Mouse (Mus musculus) adrenal gland, adult 18-20 months (tissue): ENCODE results near the gene Miga1. TPM values are rescaled to one million over a fixed set of nuclear protein-coding genes. Genes with fewer than 3 reads are reported as not detected.

ENCODE experiments used
- DNase-seq, 2 experiments: peaks; one replicate each; pipeline ENCODE4 v3.0.0; 2021 to 2022; ENCODE audit warnings: low spot score in 2 of 2
- long read RNA-seq, 2 experiments: library from polyadenylated mRNA; stranded (forward); transcript quantifications; one replicate each; pipeline ENCODE4 v2.0.0; 2021
- total RNA-seq, 2 experiments: library from RNA; stranded (reverse); gene quantifications; 1 replicate in 1 of 2; 2 replicates in 1 of 2; pipeline ENCODE4 v1.2.3; 2021

The Miga1 gene
- 1 to 10 TPM; 8.7 to 9.3 TPM for total RNA-seq
- long read RNA-seq, experiment 1, partial matches to known transcripts, result 0 of 5 reads
- long read RNA-seq, experiment 1, other reads (novel, unspliced or antisense), result 1 of 5 reads
- long read RNA-seq, experiment 2, full-length matches to known transcripts, result 6 of 10 reads
- long read RNA-seq, experiment 2, partial matches to known transcripts, result 0 of 10 reads
- long read RNA-seq, experiment 2, other reads (novel, unspliced or antisense), result 4 of 10 reads

DNA sequence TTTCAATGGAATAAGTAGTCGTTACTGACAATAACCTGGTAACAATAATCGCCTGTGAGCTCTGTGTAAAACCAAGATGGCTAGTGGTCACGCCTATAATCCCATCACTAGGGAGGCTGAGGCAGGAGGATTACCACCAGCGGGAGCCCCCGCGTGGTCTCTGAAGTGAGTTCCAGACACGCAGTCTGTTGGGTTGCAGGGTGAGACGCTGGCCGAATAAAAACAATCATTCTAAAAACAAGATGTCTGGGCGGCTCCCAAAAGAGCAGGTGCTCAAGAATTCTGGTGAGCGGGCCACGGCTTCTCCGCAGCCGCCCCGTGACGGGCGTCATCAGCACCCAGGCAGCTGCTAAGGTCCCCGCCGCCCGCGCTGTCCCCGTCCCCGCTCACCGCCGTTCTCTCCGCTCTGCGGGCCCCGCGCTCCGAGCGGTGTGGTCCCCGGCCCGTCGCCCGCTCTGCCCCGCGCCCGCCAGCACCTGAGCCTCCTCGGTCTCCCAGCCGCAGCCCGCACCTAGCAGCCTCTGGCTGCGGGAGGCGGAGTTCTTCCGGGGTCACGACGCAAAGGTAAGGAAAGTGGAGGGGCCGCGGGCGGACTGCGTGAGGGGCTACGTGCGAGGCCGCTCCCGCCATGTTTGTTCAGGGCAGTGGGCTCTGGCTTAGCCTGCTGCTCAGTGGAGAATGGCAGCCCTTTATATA lies at the start of gene Miga1:
Miga1 (minus strand) TSS at position 546 of the 696 bp plus-strand sequence.
- DNase-seq, result peak; percentile 60 to 61

DNA sequence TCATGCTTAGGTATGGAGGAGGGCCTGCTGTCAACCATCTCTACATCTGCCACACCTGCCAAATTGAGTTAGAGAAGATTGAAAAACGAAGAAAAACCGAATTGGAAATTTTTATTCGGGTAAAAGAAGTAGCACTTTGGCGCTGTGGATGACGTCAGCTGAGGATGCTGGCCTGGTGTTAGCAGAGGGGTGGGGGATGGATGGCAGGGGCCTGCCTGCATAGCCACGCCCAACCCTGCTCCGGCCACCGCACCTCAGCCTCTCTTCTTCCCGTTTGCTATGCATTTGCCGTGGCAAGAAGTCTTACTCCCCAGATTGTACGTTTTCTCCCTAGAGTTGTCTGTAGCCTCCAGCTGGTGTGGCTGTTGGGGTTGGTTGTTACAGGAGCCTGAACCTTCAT lies 43.9 kb upstream of the Miga1 start:
- no peak for DNase-seq

DNA sequence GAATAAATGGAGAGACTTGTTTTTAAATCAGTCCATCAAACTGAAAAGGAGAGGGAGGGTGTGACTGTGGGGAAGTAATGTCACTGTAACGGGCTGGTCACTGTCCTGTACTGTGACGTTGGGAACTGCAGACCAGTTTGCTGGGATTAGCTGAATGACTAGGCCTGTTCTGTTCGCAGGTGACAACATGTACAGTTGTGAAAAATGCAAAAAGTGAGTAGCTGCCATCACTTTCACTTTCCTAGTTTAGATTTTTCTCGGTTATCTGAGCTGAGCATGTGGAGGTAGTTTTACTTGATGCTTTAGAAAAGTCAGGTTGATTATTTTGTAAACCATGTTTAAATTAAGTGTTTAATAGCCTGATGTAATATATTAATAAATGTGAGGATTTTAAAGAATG lies 35.9 kb upstream of the Miga1 start:
- DNase-seq, result no peak

DNA sequence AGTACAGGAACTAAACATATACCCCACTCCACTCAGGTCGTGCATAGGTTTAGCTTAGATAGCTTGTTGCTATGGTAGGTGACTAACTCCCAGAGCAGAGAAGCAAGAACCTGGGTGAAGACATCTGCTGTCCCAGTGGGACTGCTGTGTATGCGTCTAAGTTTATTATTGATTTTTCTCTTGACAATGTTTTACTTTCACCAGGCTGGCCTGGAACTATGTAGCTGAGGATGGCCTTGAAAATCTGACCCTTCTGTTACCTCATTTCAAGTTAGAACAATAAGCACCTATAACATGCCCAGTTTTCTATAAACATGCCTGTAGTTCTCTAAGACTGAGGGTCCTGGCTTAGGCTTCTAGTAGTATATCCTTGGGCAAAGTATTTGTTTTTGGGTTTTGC lies 24.0 kb upstream of the Miga1 start:
- no peak for DNase-seq

DNA sequence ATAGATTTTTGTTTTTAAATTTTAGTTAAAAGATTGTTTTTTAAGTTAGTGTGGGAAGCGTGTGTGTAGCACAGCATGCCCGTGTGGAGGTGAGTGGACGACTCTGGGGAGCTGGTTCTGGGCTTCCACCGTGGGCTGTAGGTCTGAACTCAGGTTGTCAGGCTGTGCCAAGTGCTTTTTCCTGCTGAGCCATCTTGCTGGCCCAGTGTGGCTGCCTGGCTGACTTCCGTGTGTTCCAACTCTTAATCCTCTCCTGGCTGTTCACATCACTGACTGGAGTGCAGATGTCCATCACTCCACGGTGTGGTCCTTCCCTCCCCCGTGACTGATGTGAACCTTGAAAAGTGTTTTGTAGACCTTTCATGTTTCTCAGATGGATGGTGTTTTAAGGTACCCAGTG lies 18.9 kb upstream of the Miga1 start:
- DNase-seq, result no peak

DNA sequence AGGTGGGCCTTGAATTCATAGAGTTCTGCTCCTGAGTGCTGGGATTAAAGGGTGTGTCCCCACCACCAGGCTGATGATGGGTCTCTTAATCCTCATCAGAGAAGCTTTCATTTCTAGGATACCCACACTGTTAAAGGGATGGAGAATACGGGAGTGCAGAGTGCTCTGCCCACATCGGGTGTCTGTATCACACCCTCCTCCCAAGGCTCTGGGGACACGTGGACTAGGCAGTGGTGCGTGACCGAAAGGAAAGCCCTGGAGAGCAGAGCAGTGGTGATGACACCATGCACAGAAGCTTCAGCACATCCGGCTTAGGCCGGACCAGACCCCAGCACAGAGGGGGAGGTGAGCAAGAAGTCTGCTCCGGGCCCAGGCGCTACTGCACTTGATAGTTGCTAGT lies 16.5 kb upstream of the Miga1 start:
- DNase-seq, result no peak

DNA sequence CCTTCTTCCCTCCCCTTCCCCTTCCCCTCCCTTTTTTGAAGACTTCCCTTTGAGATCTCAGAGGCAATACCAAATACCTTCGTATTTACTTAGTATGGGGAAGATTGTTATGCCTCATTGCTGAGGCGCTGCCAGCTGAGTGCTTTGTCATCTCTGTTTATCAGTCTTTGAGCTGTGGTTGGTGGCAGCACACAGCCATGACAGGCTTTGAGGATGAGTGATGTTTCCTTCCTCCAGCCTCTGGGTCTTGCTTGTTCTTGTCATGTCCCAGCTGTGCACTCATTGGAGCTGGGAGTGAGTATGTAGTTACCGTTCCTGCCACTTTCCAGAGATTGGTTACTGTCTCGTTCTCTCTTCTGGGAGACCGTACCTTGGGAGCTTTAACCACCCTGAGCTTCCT lies 15.2 kb upstream of the Miga1 start:
- DNase-seq, result peak in 1 of 2 experiments; percentile 28

DNA sequence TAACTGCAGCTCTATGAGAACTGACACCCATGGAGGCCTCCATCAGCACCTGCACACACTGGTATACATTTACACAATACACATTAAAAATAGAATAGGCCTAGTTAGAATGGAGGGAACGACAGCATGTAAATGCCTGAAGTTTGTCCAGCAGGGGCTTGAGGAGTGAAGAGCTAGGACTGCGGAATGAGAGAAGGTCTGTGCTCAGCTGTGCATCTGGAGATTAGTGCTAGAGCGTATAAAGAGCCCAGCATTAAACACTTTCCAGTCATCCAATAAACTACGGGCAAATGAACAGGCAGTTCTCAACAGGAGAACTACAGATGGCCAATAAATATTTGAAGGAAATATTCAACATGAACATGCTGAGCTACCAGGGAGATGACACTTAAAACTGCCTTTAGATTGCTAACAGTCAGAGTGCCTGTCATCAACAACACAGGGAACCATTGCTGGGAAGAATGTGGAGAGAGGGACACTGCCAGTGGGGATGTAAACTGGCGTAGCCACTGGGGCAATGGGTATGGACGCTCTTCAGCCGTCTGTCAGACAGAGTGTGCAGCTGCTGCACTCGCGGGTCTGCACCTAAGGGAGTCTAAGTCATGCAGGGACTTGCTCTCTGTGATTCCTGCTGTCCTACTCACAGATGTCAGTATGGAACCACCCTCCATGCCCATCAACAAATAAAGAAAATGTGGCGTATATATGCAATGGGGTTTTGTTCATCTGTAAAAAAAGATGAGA lies 13.4 kb upstream of the Miga1 start:
- no peak for DNase-seq

DNA sequence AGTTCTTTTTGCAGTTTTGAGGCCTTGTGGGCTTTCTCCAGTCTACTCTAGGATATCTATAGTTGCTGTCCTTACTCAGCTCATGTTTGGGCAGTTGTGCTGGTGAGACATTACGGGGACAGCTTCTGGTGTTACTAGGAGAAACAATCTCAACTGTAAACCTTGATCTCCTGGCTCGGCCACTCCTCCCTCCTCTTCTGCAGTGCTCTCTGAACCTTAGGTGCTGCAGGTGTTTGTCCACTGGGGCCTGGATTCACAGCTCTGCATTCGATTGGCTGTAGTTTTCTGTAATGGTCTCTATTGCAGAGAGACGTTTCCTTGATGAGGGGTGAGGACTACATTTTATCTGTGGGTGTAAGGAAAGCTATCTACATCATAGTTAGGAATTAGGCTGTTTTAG lies 12.1 kb upstream of the Miga1 start:
- DNase-seq, result no peak

DNA sequence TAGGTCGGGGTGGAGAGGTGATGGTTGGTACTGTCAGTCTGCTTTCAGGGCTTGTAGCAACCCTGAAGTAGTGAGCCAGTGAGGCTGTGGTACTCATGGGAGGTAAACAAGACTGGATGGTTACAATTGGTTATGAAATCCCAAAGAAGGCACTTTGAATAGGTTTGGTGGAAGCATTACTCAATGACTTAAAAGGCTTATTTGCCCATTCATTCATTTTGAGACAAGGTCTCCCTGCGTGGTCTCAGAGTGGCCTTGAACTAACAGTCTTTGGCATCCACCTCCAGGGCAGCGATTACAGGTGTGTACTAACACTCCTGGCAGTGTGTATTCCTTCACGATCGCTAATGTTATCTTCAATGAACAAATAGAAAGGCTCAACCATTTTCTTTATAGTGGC lies 10.8 kb upstream of the Miga1 start:
- DNase-seq, result no peak

DNA sequence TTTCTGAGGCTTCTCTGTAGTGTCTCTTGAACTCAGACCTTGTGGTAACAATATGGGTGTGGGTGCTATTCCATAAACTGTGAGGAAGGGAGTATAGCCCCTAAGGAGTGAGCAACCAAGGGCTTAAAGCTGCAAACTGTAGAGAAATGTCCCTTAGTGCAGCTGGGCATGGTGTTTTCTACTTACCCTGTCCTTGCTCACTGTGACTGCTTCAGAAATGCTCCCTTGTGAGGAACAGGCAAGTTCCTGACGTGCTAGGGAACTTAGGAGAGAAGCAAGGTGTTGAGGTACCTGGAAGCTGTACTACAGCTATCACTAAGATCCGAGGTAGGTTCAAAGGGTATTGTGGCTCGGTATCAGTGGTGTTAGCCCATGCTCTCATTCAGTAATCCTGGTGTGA lies 10.2 kb upstream of the Miga1 start:
- DNase-seq, result no peak

DNA sequence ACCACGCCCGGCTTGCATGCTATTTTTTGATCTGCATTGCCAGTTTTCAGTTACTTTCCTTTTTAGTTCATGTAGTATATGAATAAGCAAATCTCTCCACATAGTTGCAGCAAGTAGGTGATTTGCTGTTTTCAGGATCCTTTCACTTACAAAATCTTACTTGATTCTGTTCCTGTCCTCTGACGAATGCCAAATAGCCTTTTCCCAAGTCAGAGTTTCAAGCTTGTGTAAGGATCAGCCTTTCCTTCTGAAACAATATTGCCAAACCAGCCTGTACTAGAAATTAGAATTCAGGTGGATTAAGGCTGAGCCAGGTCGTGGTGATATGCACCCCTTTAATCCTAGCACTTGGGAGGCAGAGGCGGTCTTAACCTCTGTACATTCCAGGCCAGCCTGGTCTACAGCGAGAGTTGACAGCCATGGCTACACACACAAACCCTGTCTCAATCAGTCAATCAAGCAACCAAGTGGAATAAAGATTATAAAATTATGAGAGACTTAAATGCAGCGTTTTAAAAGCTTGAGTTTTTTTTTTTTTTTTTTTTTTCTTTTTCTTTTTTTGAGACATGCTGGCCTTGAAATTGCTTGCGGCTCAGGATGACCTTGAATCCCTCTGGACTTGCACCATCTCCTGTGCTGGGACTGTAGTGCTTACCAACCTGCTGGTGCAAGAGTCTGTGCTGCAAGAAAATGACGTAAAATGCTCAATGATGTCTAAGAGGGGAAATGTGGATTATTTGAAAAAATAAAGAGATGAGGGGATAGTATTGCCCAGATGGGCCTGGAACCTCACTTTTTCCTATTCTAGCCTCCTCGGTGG lies 8.0 kb upstream of the Miga1 start:
- DNase-seq, result no peak

DNA sequence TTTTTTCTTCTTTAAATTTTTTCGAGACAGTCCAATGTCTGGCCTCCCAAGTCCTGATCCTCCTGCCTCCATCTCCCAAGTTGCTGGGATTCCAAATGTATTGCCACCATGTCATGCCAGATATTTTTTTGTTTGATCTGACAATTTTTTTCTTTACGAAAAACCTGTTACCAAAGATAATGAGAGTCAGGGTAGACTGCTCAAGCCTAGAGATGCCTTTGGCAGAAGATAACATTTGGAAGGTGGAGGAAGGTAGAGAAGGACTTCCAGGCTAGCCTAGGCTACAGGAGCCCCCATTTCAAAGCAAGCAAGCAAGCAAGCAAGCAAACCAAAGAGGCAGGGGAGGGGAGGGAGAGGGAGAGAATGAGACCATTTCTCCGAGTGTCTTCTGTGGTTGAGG lies 7.0 kb upstream of the Miga1 start:
- no peak for DNase-seq

DNA sequence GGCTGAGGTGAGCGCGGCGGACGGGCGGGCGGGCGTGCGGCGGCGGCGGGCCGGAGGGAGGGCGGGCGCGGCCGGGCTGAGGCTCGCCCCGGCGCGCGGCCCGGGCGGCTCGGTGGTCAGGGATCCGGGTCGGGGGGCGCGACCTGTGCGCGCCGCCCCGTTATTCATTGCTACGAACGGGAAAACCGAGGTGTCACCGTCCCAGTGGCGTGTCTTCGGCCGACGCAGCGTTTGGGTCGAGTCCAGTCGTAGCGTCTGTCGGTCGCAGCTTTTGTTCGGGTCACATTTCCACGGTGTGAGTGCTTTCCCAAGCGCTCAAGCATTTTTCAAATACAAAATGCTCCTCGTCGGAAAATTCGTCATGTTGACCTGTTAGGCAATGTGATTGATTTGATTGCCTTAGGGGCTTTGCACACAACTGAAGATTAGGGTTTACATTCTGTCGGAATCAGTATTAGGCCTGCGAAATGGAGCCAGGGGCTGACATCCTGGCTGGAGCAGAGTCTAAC lies 6.5 kb upstream of the Miga1 start:
- DNase-seq, result no peak

DNA sequence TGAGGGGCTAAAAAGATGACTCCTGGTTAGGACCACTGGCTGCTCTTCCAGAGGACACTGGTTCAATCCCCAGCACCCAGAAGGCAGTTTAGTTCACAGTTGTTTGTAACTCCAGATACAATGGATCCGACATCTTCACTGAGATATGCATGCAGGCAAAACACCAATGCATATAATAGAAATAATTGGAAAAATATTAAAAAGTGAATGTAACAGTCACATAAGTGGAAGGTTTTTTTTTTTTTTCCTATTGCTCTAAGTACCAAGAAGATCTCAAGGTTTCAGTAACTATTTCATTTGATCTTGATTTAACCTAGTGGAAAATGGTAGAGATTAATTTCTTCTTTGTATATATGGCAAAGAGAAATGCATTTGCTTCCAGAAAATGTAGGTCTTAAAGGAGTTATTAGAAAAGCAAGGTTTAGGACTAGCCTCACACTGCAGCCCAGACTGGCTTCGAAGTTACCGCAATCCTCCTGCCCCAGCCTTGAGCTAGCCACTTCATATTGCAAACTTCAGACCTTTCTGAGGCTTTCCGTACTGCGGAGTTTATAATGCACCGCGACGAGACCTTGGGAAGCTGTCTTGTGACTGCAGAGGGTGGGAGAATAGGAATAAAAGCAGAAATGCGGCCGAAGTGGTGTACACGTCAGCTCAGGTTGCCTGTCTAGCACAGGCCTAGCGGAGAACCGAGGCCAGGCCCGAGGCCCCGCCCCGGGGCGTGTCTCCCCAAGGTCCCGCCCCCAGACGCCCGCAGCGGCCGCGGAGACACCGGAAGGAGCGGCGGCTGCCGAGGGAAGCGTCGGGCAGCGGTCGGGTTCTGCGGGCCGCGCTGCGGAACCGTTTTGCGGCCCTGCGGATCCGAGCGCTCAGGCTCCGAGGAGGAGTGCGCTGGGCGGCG lies 5.8 kb upstream of the Miga1 start, which contains the start of gene Usp33:
Usp33 (plus strand) TSS at position 747 of the 901 bp plus-strand sequence.
- DNase-seq, result peak; percentile 96 to 98

DNA sequence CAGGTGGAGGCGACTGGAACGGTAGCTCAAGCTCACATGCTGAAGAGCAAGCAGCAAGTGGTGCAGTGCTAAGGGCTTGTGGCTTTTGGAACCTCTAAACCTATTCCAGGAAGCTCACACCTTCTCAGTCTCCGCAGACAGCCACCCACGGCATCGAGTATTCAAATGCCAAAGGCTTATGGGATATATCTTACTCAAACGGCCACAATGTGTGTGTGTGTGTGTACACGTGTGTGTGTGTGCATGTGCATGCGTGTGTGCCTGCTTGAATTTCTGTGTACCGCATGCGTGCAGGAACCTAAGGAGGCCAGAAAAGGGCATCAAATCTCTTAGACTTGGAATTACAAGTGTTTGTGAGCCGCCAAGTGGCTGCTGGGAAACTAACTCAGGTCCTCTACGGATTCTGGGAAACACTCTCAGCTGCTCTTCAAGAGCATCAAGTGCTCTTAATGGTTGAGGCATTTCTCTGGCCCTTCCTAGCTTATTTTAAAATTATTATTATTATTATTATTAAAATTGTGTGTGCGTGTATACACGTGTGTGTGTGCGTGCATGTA lies 2.8 kb upstream of the Miga1 start:
- no peak for DNase-seq

DNA sequence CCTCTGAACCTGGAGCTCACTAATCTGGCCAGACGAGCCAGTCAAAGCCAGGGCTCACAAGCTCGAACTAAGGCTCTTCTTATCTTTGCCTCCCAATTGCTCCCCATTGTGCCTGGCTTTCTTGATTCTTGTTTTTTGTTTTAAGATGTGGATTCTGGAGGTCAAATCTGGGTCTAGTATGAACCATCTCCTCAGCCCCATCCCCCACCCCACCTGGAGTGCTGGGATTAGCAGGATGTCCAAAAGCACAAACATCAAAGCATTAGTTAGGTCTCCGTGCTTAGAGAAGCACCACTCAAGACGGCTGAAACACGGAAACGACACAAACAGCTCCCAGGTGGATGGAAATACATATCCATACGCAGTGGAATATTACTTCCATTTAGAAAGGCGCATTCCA lies 4.1 kb downstream of the Miga1 start:
- no peak for DNase-seq

DNA sequence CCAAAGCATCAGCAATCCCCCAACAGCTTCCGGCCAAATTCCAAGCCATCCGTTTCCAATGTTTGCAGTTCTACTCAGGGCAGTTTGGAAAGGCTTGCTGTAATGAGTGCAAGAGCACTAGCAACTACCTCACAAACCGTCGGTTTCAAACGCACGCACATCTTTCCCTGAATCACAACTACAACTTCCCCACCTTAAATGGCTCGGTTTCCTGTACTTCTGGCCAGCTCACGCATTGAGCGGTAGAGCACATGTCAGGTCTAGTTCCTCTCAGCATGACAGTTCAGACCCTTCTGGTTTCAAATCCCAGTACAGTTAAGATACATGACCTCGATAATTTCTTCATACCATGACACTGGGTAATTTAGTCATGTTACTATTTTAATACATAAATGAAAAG lies 6.6 kb downstream of the Miga1 start:
- no peak for DNase-seq

DNA sequence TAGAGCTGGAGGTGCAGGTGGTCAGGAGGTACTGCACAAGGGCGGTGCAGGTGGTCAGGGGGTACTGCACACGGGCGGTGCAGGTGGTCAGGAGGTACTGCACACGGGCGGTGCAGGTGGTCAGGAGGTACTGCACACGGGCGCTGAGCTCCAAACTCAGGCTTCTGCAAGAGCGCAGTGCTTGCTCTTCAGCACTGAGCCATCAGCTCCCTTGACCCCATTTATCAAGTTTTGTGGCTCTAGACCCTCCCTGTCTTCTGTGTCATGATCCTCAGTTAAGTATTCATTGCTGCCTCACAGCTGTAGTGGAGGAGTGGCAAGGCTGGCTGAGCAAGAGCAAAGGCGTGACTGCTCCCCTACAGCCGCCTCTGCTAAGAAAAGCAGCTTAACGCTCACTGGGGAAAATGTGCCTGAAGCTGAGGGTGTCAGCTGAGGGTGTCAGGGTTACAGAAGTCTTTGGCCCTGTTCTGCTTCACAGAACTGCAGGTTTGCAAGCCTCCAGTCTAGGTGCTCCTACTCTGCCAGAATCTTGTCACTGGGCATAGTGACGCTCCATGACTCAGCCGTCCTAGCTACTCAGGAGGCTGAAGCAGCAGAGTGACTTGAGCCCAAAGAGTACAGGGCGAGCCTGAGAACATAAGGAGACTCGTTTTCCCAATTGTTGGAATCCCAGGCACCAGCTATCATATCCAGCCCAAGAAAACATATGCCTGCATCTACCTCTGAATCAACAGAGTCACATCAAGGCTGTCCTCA lies 7.5 kb downstream of the Miga1 start:
- no peak for DNase-seq
